Mouse (Mus musculus) cortical plate, adult 2 months (tissue): ENCODE measurements at regions not wholly inside any gene's neighbourhood (a gene's known extent, or its start where the extent isn't known, plus 50 kb on each side); places are given as distances from the start of the nearest gene placed in this dataset.

Source experiments
- CTCF ChIP-seq: fragments of 200-500 bp; IDR thresholded peaks from 2 replicates; pipeline ENCODE4 v1.5.1; 2011; ENCODE audit warnings: mild to moderate bottlenecking, control low read depth, low read length; ENCODE audit not compliant: insufficient read depth; ENCODE audit errors: extremely low read depth
- POLR2A ChIP-seq: fragments of 200-500 bp; IDR thresholded peaks from 2 replicates; pipeline ENCODE4 v1.6.1; 2011; ENCODE audit warnings: mild to moderate bottlenecking, low read length, control low read depth; ENCODE audit not compliant: insufficient read depth; ENCODE audit errors: extremely low read depth

GRCm38 (mm10) chr5:15854752-15855151 is 79.7 kb upstream of the Cacna2d1 start:
- TF ChIP-seq CTCF, result no peak
- TF ChIP-seq POLR2A, result no peak
